Mouse (Mus musculus) urinary bladder, postnatal 4 days (tissue): ENCODE results near the gene Spock1.

ENCODE experiments used
- DNase-seq, 2 experiments: peaks; one replicate each; pipeline ENCODE4 v3.0.0; 2021 to 2022; ENCODE audit warnings: low spot score in 2 of 2

The Spock1 gene

DNA sequence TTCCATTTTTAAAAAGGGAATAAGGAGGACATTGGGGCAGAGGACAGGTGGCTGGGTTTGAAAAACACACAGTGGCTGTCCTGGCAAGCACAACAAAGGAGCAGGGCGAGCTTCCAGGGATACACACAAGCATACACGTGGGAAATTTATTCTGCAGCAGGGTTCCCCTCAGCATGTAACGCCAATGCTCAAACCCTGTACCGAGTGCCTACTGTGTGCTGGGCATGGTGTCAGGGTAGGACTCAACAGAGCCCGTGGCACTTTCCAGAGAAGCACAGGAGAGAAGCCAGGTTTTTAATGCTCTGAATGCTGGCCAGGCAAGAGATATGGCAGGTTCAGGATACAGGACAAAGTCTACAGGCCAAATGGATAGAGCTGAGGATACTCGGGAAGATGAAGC, 101.8 kb downstream of the Spock1 start:
- no peak for DNase-seq

- DNase-seq, result no peak
Observed at GRCm38 (mm10) chr13:57798633-57799032, 109.5 kb downstream of the Spock1 start.

GRCm38 (mm10) chr13:57796951-57797692, 111.0 kb downstream of the Spock1 start:
- no peak for DNase-seq

- DNase-seq, result no peak
Observed at GRCm38 (mm10) chr13:57793643-57794240, 114.4 kb downstream of the Spock1 start.

DNA sequence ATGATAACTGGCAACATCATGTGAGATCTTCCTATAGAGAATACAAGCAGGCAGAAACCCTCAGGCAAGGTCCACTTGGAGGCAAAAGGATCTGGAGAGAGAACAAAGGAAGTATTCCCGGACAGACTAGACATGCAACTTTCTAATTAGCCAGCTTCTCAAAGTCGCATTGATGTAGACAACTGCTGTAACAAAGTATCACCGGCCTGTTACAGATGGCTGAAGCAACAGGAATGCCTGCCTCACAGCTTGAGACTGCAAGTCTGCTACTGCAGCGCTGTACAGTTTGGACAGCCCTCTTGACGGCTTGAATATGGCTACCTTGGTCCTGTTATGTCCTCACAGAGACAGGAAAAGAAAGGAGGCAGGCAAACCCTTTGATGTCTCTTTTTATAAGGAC, 118.3 kb downstream of the Spock1 start:
- no peak for DNase-seq

GRCm38 (mm10) chr13:57788299-57788698, 119.8 kb downstream of the Spock1 start:
- no peak for DNase-seq

- DNase-seq, result no peak
Observed at GRCm38 (mm10) chr13:57786278-57786677, 121.9 kb downstream of the Spock1 start.

- DNase-seq, result no peak
Observed at GRCm38 (mm10) chr13:57782975-57783374, 125.2 kb downstream of the Spock1 start.

DNA sequence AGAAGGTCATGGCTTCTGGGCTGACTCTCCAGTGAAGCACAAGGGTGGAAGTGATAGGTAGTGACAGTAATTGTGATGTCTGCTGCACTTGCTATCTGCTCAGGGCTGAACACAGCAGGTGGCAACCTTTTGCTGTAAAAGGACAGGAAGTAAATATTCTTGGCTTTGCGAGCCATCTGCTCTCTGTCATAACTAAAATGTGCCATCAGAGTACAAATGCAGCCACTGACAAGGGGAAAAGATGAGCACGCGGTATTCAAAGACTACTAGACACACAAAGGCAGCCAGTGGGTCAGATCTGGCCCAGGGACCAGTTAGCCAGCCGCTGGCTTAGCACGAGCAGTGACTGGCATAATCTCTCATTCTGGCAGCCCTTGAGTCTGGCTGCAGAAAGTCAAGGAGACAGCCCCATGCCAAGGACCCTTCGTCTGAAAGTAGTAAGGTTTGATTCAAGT, 126.0 kb downstream of the Spock1 start:
- no peak for DNase-seq

GRCm38 (mm10) chr13:57779146-57779545, 129.0 kb downstream of the Spock1 start:
- no peak for DNase-seq

GRCm38 (mm10) chr13:57778524-57778923, 129.6 kb downstream of the Spock1 start:
- no peak for DNase-seq

DNA sequence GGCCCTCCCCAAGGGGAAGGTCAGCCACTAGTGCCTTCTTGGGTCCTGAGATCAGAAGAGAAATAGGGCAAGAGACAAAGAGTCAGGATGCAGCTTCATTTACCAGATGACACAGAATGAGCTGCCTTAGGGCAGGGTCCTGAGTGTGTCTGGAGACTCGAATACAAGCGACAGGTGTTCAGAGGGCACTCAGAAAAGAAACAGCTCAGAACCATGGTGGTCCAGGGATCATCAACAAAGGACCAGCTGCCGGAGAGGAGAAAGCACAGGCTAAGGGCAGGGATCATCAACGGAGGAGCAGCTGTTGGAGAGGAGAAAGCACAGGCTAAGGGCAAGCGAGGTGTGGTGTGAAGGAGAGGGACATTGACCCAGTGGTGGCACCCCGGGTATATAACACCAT, 136.1 kb downstream of the Spock1 start:
- DNase-seq, result no peak

- DNase-seq, result no peak
Observed at GRCm38 (mm10) chr13:57766721-57767120, 141.4 kb downstream of the Spock1 start.

DNA sequence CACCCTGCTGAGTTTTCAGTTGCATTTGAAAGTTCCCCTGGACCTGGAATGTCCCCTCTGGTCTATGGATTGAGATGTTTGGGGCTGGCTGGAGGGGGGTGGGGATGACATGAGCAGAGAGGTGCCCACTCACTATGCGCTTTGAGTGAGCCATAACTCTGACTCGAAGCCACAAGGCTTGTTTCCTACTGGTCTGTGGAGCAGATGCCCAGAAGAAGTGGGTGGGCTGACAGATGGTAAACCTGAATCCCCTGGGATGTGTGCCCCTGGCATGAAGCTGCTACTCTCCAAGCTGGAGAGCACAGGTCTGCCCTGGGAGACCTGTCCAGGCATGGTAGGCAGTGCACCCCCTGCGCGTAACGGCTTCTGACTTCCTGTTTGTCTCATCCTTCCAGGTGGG, 147.0 kb downstream of the Spock1 start:
- DNase-seq, result no peak

DNA sequence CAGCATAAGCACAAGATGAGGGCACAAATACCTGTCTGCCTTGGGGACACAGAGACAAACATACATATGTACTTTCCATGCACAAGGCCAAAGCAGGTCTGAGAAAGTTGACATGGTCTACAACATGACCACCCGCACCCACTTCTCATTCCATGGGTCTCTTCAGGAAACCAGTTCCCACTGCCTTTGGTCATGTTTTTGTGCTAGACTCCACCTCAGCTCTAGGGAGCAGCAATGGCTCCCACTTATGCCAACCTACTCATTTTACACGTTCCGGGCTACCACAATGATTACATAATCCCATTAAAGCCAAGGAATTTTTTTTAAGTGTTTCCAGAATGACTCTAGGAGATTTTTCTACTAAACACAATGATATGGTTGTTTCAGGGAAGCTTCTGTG, 147.5 kb downstream of the Spock1 start:
- DNase-seq, result no peak

DNA sequence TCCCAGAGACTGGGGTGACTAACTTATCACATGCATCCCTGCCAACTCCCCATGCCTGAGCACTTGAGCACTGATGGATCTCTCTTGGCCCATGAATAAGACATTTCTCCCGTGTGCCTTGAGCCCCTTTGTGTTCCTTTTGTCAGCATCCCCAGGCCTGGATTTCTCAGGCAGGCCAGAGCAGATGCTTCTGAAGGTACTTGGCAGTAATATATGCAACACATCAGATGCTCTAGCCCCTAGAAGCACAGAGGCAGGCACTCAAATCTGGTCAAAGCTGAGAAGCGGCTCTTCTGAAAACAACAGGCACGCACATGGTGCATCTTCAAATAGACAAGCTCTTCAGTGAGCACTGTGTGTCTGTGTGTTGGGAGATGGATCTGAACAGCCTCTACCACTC, 151.8 kb downstream of the Spock1 start:
- no peak for DNase-seq

- no peak for DNase-seq
Observed at GRCm38 (mm10) chr13:57750831-57751230, 157.3 kb downstream of the Spock1 start.

DNA sequence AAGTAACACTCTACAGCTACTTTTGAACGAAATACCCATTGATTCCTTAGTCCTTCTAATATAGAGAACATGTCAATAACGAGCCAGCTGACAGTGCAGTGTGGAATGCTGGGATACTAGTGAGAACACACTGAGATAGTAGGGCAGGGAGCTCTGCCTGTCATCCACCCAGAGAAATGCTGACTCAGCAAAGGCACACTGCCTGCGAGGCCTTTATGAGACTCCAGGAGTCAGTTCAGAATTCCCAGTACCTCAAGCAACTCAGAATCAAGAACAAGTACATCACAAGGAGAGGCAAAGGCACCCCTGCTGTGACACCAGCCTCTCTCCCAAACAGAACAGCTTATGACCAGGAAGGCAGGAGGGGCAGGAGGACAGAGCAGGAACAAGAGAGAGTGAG, 163.5 kb downstream of the Spock1 start:
- no peak for DNase-seq

DNA sequence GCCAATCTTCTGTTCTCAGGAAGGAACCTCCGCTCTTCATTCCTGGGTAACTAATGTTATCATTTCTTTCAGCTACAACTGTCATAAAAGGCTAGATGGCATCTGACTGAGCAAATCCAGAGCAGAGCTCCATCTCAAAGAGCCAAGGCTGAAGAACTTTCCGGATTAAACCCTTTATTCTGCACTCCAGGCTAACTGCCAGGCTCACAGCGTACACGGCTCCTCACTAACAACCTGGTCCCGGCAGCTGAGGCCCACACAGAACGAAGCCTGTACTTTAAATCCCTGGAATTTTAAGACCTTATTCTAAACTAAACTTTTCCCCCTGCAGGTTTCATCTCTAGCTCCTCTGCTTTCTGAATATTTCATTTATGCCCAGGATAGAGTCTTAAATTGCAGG, 166.9 kb downstream of the Spock1 start:
- no peak for DNase-seq

GRCm38 (mm10) chr13:57740473-57740872, 167.7 kb downstream of the Spock1 start:
- no peak for DNase-seq

DNA sequence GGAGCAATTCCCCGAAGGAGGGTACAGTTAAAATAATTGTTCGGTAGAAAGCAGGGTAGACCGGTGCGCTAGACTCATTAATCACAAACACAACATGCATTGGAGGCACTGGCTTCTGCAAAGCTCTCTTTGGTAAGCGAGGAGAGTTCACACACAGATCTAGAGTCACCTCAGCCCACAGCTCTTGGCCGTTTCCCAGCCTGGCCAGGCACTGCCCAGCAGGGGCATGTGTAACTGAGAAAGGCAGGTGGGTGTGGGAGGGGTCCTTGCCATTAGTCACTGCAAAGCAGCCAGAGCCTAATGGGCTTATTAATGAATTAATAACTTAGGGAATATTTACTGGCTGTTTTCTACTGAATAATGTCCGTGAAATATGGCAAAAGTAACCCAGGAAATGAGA, 172.1 kb downstream of the Spock1 start:
- DNase-seq, result no peak

- no peak for DNase-seq
Observed at GRCm38 (mm10) chr13:57734549-57734948, 173.6 kb downstream of the Spock1 start.

DNA sequence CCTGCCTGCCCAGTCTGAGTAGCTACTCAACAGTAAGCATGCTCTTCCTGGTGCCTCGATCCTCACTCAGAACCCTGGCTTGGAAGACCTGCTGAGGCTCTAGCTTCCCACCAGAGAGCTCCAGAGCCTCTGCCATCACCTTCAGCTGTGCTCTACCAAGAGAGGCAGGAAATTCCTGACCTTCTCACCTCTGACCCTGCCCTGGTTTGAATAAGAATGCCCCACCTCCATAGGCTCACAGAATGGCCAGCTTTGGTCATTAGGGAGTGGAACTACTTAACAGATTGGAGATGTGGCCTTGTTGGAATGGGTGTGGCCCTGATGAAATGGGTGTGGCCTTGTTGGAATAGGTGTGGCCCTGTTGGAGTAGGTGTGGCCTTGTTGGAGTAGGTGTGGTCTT, 174.6 kb downstream of the Spock1 start:
- no peak for DNase-seq

- DNase-seq, result no peak
Observed at GRCm38 (mm10) chr13:57732251-57732650, 175.9 kb downstream of the Spock1 start.
